Mouse (Mus musculus) cortical plate, adult 2 months (tissue): ENCODE measurements at regions not wholly inside any gene's neighbourhood (a gene's known extent, or its start where the extent isn't known, plus 50 kb on each side); places are given as distances from the start of the nearest gene placed in this dataset.
"Not testable (repeated sequence)": the region's sequence is repeated elsewhere in the genome, so short reads cannot be mapped to it uniquely, and the experiment has no call there.

ENCODE experiments used
- H3K27ac ChIP-seq: fragments of 200-500 bp; 2 replicates; pipeline ENCODE4 v1.5.1; 2012; ENCODE audit warnings: low read length, control low read depth, inconsistent platforms; ENCODE audit not compliant: insufficient read depth
- H3K4me1 ChIP-seq: fragments of 200-500 bp; 2 replicates; pipeline ENCODE4 v1.6.1; 2011; ENCODE audit warnings: low read length; ENCODE audit not compliant: control insufficient read depth, insufficient read depth
- H3K4me3 ChIP-seq: fragments of 200-500 bp; 2 replicates; pipeline ENCODE4 v1.5.1; 2011; ENCODE audit warnings: mild to moderate bottlenecking, low read length, control low read depth; ENCODE audit not compliant: insufficient read depth
- CTCF ChIP-seq: fragments of 200-500 bp; IDR thresholded peaks from 2 replicates; pipeline ENCODE4 v1.5.1; 2011; ENCODE audit warnings: mild to moderate bottlenecking, control low read depth, low read length; ENCODE audit not compliant: insufficient read depth; ENCODE audit errors: extremely low read depth
- POLR2A ChIP-seq: fragments of 200-500 bp; IDR thresholded peaks from 2 replicates; pipeline ENCODE4 v1.6.1; 2011; ENCODE audit warnings: mild to moderate bottlenecking, low read length, control low read depth; ENCODE audit not compliant: insufficient read depth; ENCODE audit errors: extremely low read depth

- Histone ChIP-seq H3K27ac (no peak overlapping the region), H3K4me1 (no peaks in the 10 kb centered on the region; the same call in 1 of the 2 replicates), H3K4me3 (no peak overlapping the region)
- TF ChIP-seq POLR2A (no peak), CTCF (no peak)
These were observed 50.8 kb upstream of the Elmo1 start for GRCm38 (mm10) chr13:20039590-20039989.

DNA sequence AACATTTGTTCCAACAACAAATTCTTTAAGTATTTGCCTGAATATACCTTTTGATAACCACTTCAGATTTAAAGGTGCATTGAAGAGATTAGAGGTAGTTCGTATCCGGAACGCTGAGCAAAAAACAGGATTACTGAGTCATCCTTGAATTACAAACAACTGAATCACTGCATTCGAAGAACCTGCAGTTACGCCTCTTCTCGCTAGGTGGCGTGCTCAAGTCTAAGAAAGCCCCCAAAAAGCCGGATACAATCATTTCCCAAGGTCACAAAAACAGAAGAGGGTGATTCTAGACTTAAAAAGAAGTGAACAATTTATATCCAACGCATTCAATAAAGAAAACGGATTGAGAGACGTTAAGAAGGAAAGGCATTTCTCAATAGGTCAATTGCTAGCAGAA is 51.9 kb upstream of the Elmo1 start:
- Histone ChIP-seq H3K4me1 (no peaks in the 10 kb centered on the region; the same call in 1 of the 2 replicates), H3K27ac (no peak overlapping the region), H3K4me3 (no peak overlapping the region)
- TF ChIP-seq POLR2A (no peak), CTCF (peak; percentile 58)

DNA sequence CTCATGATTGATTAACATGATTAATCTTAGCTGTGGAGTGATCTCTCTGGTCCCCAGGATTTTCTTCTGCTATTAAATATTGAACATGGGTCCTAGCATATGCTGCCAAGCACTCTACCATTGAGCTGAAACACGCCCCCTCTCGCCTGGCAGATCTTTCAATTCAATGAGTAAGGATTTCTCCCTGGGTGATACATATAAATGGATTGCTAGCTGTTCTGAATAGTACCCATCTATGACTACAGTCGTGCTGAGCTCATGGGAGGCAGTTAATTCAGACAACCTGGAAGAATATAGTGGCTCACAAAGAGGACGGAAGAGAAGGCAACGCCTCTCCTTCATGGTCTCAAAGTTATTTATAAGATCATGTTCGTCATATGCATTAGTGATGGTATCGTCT is 53.0 kb upstream of the Elmo1 start:
- TF ChIP-seq CTCF (no peak), POLR2A (no peak)
- Histone ChIP-seq H3K27ac (no peak overlapping the region), H3K4me1 (no peaks in the 10 kb centered on the region; the same call in 1 of the 2 replicates), H3K4me3 (no peak overlapping the region)

- H3K4me1 ChIP-seq: no peaks in the 10 kb centered on the region; the same call in 1 of the 2 replicates
- no peak for TF ChIP-seq CTCF
- no peak for TF ChIP-seq POLR2A
- no peak overlapping the region for H3K4me3 ChIP-seq
- H3K27ac ChIP-seq: no peak overlapping the region
These were observed 56.3 kb upstream of the Elmo1 start for GRCm38 (mm10) chr13:20033937-20034735.

- Histone ChIP-seq H3K4me1 (no peaks in the 10 kb centered on the region), H3K4me3 (no peak overlapping the region), H3K27ac (no peak overlapping the region)
- TF ChIP-seq POLR2A (no peak), CTCF (no peak)
These were observed 58.7 kb upstream of the Elmo1 start for GRCm38 (mm10) chr13:20031660-20032059.

GRCm38 (mm10) chr13:20031082-20031481 is 59.3 kb upstream of the Elmo1 start:
- TF ChIP-seq POLR2A: no peak
- Histone ChIP-seq H3K27ac (no peak overlapping the region), H3K4me1 (no peaks in the 10 kb centered on the region), H3K4me3 (no peak overlapping the region)

- Histone ChIP-seq H3K4me3 (no peak overlapping the region), H3K4me1 (no peaks in the 10 kb centered on the region), H3K27ac (no peak overlapping the region)
- no peak for TF ChIP-seq POLR2A
- TF ChIP-seq CTCF: no peak
These were observed 63.8 kb upstream of the Elmo1 start for GRCm38 (mm10) chr13:20026612-20027011.

DNA sequence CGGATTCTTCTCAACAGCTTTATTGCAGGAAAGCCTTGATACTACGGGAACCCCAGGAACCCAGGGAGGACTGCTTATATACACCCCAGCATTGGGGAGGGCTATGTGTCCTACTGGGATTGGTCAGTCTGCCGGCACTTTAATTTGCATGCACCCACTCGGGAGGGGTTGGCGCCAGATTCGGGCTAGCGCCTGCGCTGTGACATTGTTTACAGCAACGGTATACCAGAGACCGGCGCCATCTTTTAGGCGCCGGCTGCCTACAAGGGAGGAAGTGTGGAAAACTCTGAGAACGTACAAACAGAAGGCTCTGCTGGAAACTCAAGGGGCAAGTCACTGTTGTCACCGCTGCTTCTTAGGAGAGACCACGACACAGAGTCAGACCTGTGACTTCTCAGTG is 73.9 kb upstream of the Elmo1 start:
- H3K4me3 ChIP-seq, H3K27ac ChIP-seq, H3K4me1 ChIP-seq: not testable (repeated sequence)

- no peak for TF ChIP-seq POLR2A
- Histone ChIP-seq H3K27ac (no peak overlapping the region), H3K4me1 (no peaks in the 10 kb centered on the region)
These were observed 77.8 kb upstream of the Elmo1 start for GRCm38 (mm10) chr13:20012621-20013020.

GRCm38 (mm10) chr13:20009164-20009563 is 81.2 kb upstream of the Elmo1 start:
- no peaks in the 10 kb centered on the region for H3K4me1 ChIP-seq
- no peak overlapping the region for H3K4me3 ChIP-seq
- TF ChIP-seq POLR2A (no peak), CTCF (no peak)
- no peak overlapping the region for H3K27ac ChIP-seq

More at GRCm38 (mm10) chr13:20012621-20013020, 77.8 kb upstream of the Elmo1 start:
- no peak overlapping the region for H3K4me3 ChIP-seq
